Mouse (Mus musculus): ENCODE data around the gene Klc3. TPM values are rescaled to one million over a fixed set of nuclear protein-coding genes. Genes with fewer than 3 reads are reported as not detected.

Gene Klc3
- polyA plus RNA-seq, 1 experiment from 2014 or later: 1.6 TPM

- Histone ChIP-seq H3K27ac (ENCODE audit: low read depth, low read length) (no peak overlapping the region), H3K4me3 (ENCODE audit: low read depth, low read length) (no peak overlapping the region), H3K36me3 (ENCODE audit: control insufficient read depth, insufficient read depth) (0 out of 2 replicates have a peak, but pooled peaks cover 5% of the 10 kb centered on the region), H3K9ac (ENCODE audit: low read depth, low read length) (no peak overlapping the region), H3K4me1 (replicated peaks; ENCODE audit: control insufficient read depth, insufficient read depth, low read length) (no peaks in the 10 kb centered on the region), H3K4me2 (replicated peaks; ENCODE audit: low read depth) (no peak overlapping the region), H3K27me3 (replicated peaks; ENCODE audit: control insufficient read depth, insufficient read depth, low read length) (no peaks in the 10 kb centered on the region), H3K9me3 (ENCODE audit: control insufficient read depth) (no peaks in the 10 kb centered on the region)
- 87% methylated on average over 2 of the region's 2 CpGs for WGBS
- TF ChIP-seq CTCF (IDR thresholded peaks at IDR 0.05; ENCODE audit: low read depth): no peak
- no peak for ATAC-seq
These were observed 30.5 kb downstream of the Klc3 start for GRCm38 (mm10) chr7:19373367-19373766.

- ATAC-seq: peak; percentile 37; the same call in 1 of the 2 replicates
- Histone ChIP-seq H3K4me1 (replicated peaks; ENCODE audit: control insufficient read depth, insufficient read depth, low read length) (no peaks in the 10 kb centered on the region), H3K36me3 (ENCODE audit: control insufficient read depth, insufficient read depth) (no peaks in the 10 kb centered on the region), H3K4me3 (ENCODE audit: low read depth, low read length) (peak overlapping the region; percentile 32), H3K27me3 (replicated peaks; ENCODE audit: control insufficient read depth, insufficient read depth, low read length) (no peaks in the 10 kb centered on the region), H3K27ac (ENCODE audit: low read depth, low read length) (no peak overlapping the region), H3K9me3 (ENCODE audit: control insufficient read depth) (no peaks in the 10 kb centered on the region), H3K4me2 (replicated peaks; ENCODE audit: low read depth) (peak overlapping the region; percentile 70), H3K9ac (ENCODE audit: low read depth, low read length) (peak overlapping the region; percentile 11; the same call in 1 of the 2 replicates)
- peak; percentile 88 for TF ChIP-seq CTCF (IDR thresholded peaks at IDR 0.05; ENCODE audit: low read depth)
- WGBS: 16% methylated on average over 46 of the region's 46 CpGs
These were observed 34.0 kb downstream of the Klc3 start for GRCm38 (mm10) chr7:19369823-19370425.

GRCm38 (mm10) chr7:19368380-19368779 lies 35.5 kb downstream of the Klc3 start:
- no peak overlapping the region for H3K9ac ChIP-seq (ENCODE audit: low read depth, low read length)
- no peaks in the 10 kb centered on the region for H3K36me3 ChIP-seq (ENCODE audit: control insufficient read depth, insufficient read depth)
- no peaks in the 10 kb centered on the region for H3K9me3 ChIP-seq (ENCODE audit: control insufficient read depth)
- no peaks in the 10 kb centered on the region for H3K27me3 ChIP-seq (replicated peaks; ENCODE audit: control insufficient read depth, insufficient read depth, low read length)
- H3K4me2 ChIP-seq (replicated peaks; ENCODE audit: low read depth): no peak overlapping the region
- TF ChIP-seq CTCF (IDR thresholded peaks at IDR 0.05; ENCODE audit: low read depth): no peak
- H3K27ac ChIP-seq (ENCODE audit: low read depth, low read length): no peak overlapping the region
- ATAC-seq: no peak
- WGBS: 20% methylated on average over 16 of the region's 16 CpGs
- no peak overlapping the region for H3K4me3 ChIP-seq (ENCODE audit: low read depth, low read length)
- H3K4me1 ChIP-seq (replicated peaks; ENCODE audit: control insufficient read depth, insufficient read depth, low read length): 0 out of 2 replicates have a peak, but pooled peaks cover 4% of the 10 kb centered on the region

- no peak overlapping the region for H3K27ac ChIP-seq (ENCODE audit: low read depth, low read length)
These were observed 38.5 kb downstream of the Klc3 start for GRCm38 (mm10) chr7:19365376-19365775.

GRCm38 (mm10) chr7:19363881-19364280 lies 40.0 kb downstream of the Klc3 start:
- no peaks in the 10 kb centered on the region for H3K27me3 ChIP-seq (replicated peaks; ENCODE audit: control insufficient read depth, insufficient read depth, low read length)
- H3K9ac ChIP-seq (ENCODE audit: low read depth, low read length): no peak overlapping the region
- H3K4me3 ChIP-seq (ENCODE audit: low read depth, low read length): no peak overlapping the region
- H3K27ac ChIP-seq (ENCODE audit: low read depth, low read length): no peak overlapping the region
- peak; percentile 98 for TF ChIP-seq CTCF (IDR thresholded peaks at IDR 0.05; ENCODE audit: low read depth)
- 0 out of 2 replicates have a peak, but pooled peaks cover 9% of the 10 kb centered on the region for H3K4me1 ChIP-seq (replicated peaks; ENCODE audit: control insufficient read depth, insufficient read depth, low read length)
- peak; percentile 29; the same call in 1 of the 2 replicates for ATAC-seq
- no peaks in the 10 kb centered on the region for H3K36me3 ChIP-seq (ENCODE audit: control insufficient read depth, insufficient read depth)
- 4% methylated on average over 18 of the region's 18 CpGs for WGBS
- no peaks in the 10 kb centered on the region for H3K9me3 ChIP-seq (ENCODE audit: control insufficient read depth)
- H3K4me2 ChIP-seq (replicated peaks; ENCODE audit: low read depth): peak overlapping the region; percentile 35

More at GRCm38 (mm10) chr7:19365376-19365775, 38.5 kb downstream of the Klc3 start:
- WGBS: 46% methylated on average over 4 of the region's 4 CpGs
- Histone ChIP-seq H3K9me3 (ENCODE audit: control insufficient read depth) (no peaks in the 10 kb centered on the region), H3K27me3 (replicated peaks; ENCODE audit: control insufficient read depth, insufficient read depth, low read length) (no peaks in the 10 kb centered on the region), H3K36me3 (ENCODE audit: control insufficient read depth, insufficient read depth) (no peaks in the 10 kb centered on the region), H3K4me3 (ENCODE audit: low read depth, low read length) (no peak overlapping the region), H3K4me2 (replicated peaks; ENCODE audit: low read depth) (no peak overlapping the region), H3K4me1 (replicated peaks; ENCODE audit: control insufficient read depth, insufficient read depth, low read length) (0 out of 2 replicates have a peak, but pooled peaks cover 9% of the 10 kb centered on the region), H3K9ac (ENCODE audit: low read depth, low read length) (no peak overlapping the region)
- TF ChIP-seq CTCF (IDR thresholded peaks at IDR 0.05; ENCODE audit: low read depth): no peak
- ATAC-seq: no peak

- no peak overlapping the region for H3K27ac ChIP-seq (ENCODE audit: low read depth, low read length)
- 36% methylated on average over 4 of the region's 4 CpGs for whole genome bisulfite sequencing
- no peak for ATAC-seq
- H3K9me3 ChIP-seq (ENCODE audit: control insufficient read depth): no peaks in the 10 kb centered on the region
- peaks cover 5% of the 10 kb centered on the region; the same call in 1 of the 2 replicates for H3K36me3 ChIP-seq (ENCODE audit: control insufficient read depth, insufficient read depth)
- H3K9ac ChIP-seq (ENCODE audit: low read depth, low read length): no peak overlapping the region
- no peak for TF ChIP-seq CTCF (IDR thresholded peaks at IDR 0.05; ENCODE audit: low read depth)
- 0 out of 2 replicates have a peak, but pooled peaks cover 9% of the 10 kb centered on the region for H3K4me1 ChIP-seq (replicated peaks; ENCODE audit: control insufficient read depth, insufficient read depth, low read length)
- peak overlapping the region; percentile 96 for H3K4me2 ChIP-seq (replicated peaks; ENCODE audit: low read depth)
- H3K27me3 ChIP-seq (replicated peaks; ENCODE audit: control insufficient read depth, insufficient read depth, low read length): no peaks in the 10 kb centered on the region
- no peak overlapping the region for H3K4me3 ChIP-seq (ENCODE audit: low read depth, low read length)
These were observed 41.6 kb downstream of the Klc3 start for GRCm38 (mm10) chr7:19362276-19362675.
